Mouse (Mus musculus): ENCODE measurements around the gene Fndc10.
"Not testable (repeated sequence)": the region's sequence is repeated elsewhere in the genome, so short reads cannot be mapped to it uniquely, and the experiment has no call there.

Fndc10 gene

GRCm38 (mm10) chr4:155735788-155736187 lies 41.6 kb downstream of the Fndc10 start:
- DNase-seq (ENCODE audit: low spot score in 2 of 2): no peak

- no peak for DNase-seq (ENCODE audit: low spot score in 2 of 2)
Measured at GRCm38 (mm10) chr4:155736421-155736820, 42.3 kb downstream of the Fndc10 start.

- DNase-seq (ENCODE audit: low spot score in 2 of 2): no peak
Measured at GRCm38 (mm10) chr4:155738262-155738661, 44.1 kb downstream of the Fndc10 start.

DNA sequence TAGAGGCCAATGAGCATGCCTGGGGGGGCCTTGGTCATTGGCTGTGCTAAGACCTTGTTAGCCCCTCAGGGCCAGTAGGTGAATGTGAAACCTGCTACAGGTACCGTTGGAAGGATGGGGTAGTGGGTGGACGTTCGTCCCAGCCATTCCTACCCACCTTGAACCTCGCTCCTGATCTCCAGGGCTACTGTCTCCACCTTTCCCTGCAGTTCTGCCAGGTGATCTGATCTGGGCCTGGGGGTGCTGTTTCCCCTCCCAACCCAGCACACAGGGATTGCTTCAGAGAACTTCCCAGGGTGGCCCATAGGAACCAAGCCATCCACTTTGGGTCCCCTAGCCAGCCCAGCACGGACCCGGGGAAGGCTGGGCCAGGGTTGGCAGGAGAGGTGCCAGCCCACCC lies 45.0 kb downstream of the Fndc10 start:
- no peak for DNase-seq (ENCODE audit: low spot score in 2 of 2)

GRCm38 (mm10) chr4:155739741-155740636 lies 45.8 kb downstream of the Fndc10 start:
- DNase-seq (ENCODE audit: low spot score in 2 of 2): no peak

GRCm38 (mm10) chr4:155740681-155741080 lies 46.5 kb downstream of the Fndc10 start:
- DNase-seq (ENCODE audit: low spot score in 2 of 2): not testable (repeated sequence)

DNA sequence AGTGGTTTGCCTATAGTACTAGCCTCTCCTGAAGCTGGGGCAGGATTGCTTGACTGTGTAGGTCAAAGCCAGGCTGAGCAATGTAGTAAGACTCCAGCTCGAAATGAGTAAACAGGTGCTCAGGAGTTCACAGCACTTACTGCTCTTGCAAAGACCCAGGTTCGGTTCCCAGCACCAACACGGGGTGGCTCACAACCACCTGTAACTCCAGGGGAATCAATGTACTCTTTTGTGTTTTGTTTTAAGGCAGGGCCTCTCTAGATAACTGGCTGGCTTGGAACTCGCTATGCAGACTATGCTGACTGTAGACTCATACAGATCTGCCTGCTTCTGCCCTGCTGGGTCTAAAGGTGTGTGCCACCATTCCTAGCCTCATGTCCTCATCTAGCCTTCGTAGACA lies 48.5 kb downstream of the Fndc10 start:
- no peak for DNase-seq (ENCODE audit: low spot score in 2 of 2)

DNA sequence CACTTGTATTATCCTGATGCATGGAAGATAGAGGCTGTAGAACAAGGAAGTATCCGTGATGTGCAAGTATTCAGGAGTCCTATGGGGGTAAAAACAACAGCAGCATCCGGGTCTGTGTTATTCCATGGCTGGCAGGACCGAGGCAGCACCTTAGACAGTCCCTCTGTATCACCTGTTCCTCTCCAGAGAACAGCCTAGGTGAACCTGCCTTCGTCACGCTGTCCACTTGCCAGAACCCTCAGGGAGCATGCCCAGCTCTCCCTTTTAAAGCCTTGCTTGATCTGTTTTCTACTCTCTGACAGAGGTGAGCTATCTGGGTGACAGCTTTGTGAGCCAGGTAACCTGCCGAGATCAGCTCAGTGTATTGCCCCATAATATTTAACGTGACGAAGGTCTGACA lies 50.3 kb downstream of the Fndc10 start:
- DNase-seq (ENCODE audit: low spot score in 2 of 2): no peak

GRCm38 (mm10) chr4:155745136-155745535 lies 51.0 kb downstream of the Fndc10 start:
- DNase-seq (ENCODE audit: low spot score in 2 of 2): no peak

All from urinary bladder, adult 18-20 months (tissue).